Mouse (Mus musculus): Measurements from ENCODE around the gene Galnt18. TPM values are rescaled to one million over a fixed set of nuclear protein-coding genes. Genes with fewer than 3 reads are reported as not detected.

The Galnt18 gene
- polyA plus RNA-seq, 1 experiment from 2014 or later: 112 TPM

GRCm38 (mm10) chr7:111626232-111626631, 153.5 kb downstream of the Galnt18 start:
- no peak overlapping the region for H3K4me2 ChIP-seq (replicated peaks; ENCODE audit: low read depth, low read length)
- H3K4me1 ChIP-seq (ENCODE audit: insufficient read depth, low read depth, low read length): no peaks in the 10 kb centered on the region
- TF ChIP-seq CTCF (IDR thresholded peaks at IDR 0.05) (no peak), EP300 (IDR thresholded peaks at IDR 0.05) (no peak)
- 50% methylated on average over 2 of the region's 2 CpGs for WGBS
- H3K27me3 ChIP-seq (replicated peaks; ENCODE audit: insufficient read depth, low read length): no peaks in the 10 kb centered on the region
- no peak overlapping the region for H3K27ac ChIP-seq (ENCODE audit: low read length)
- ATAC-seq (no peak), DNase-seq (ENCODE audit: low spot score) (no peak)
- no peaks in the 10 kb centered on the region for H3K36me3 ChIP-seq (ENCODE audit: insufficient read depth, low read length)
- H3K9ac ChIP-seq (replicated peaks; ENCODE audit: low read depth): no peak overlapping the region
- H3K4me3 ChIP-seq (ENCODE audit: low read depth, low read length): no peak overlapping the region
- no peaks in the 10 kb centered on the region for H3K9me3 ChIP-seq (ENCODE audit: low read length)

- ATAC-seq (no peak), DNase-seq (ENCODE audit: low spot score) (no peak)
- no peaks in the 10 kb centered on the region for H3K9me3 ChIP-seq (ENCODE audit: low read length)
- no peak overlapping the region for H3K27ac ChIP-seq (ENCODE audit: low read length)
- TF ChIP-seq CTCF (IDR thresholded peaks at IDR 0.05) (no peak), EP300 (IDR thresholded peaks at IDR 0.05) (no peak)
- WGBS: 52% methylated on average over 5 of the region's 5 CpGs
- no peak overlapping the region for H3K9ac ChIP-seq (replicated peaks; ENCODE audit: low read depth)
- H3K4me1 ChIP-seq (ENCODE audit: insufficient read depth, low read depth, low read length): no peaks in the 10 kb centered on the region
- no peaks in the 10 kb centered on the region for H3K36me3 ChIP-seq (ENCODE audit: insufficient read depth, low read length)
- no peaks in the 10 kb centered on the region for H3K27me3 ChIP-seq (replicated peaks; ENCODE audit: insufficient read depth, low read length)
- no peak overlapping the region for H3K4me2 ChIP-seq (replicated peaks; ENCODE audit: low read depth, low read length)
- H3K4me3 ChIP-seq (ENCODE audit: low read depth, low read length): no peak overlapping the region
Measured at GRCm38 (mm10) chr7:111625736-111626135, 154.0 kb downstream of the Galnt18 start.

GRCm38 (mm10) chr7:111616231-111616937, 163.4 kb downstream of the Galnt18 start:
- Histone ChIP-seq H3K4me1 (ENCODE audit: insufficient read depth, low read depth, low read length) (no peaks in the 10 kb centered on the region), H3K9ac (replicated peaks; ENCODE audit: low read depth) (no peak overlapping the region), H3K36me3 (ENCODE audit: insufficient read depth, low read length) (no peaks in the 10 kb centered on the region), H3K9me3 (ENCODE audit: low read length) (no peaks in the 10 kb centered on the region), H3K4me2 (replicated peaks; ENCODE audit: low read depth, low read length) (no peak overlapping the region), H3K4me3 (ENCODE audit: low read depth, low read length) (no peak overlapping the region), H3K27me3 (replicated peaks; ENCODE audit: insufficient read depth, low read length) (no peaks in the 10 kb centered on the region), H3K27ac (ENCODE audit: low read length) (no peak overlapping the region)
- peak; percentile 48 for ATAC-seq
- TF ChIP-seq CTCF (IDR thresholded peaks at IDR 0.05): 0 out of 2 replicates have a peak, but pooled peaks have one; percentile 1
- no peak for TF ChIP-seq EP300 (IDR thresholded peaks at IDR 0.05)
- 58% methylated on average over 16 of the region's 16 CpGs for WGBS
- DNase-seq (ENCODE audit: low spot score): peak; percentile 40

GRCm38 (mm10) chr7:111614471-111614870, 165.3 kb downstream of the Galnt18 start:
- no peak for TF ChIP-seq CTCF (IDR thresholded peaks at IDR 0.05)
- TF ChIP-seq EP300 (IDR thresholded peaks at IDR 0.05): no peak
- DNase-seq (ENCODE audit: low spot score): no peak
- no peaks in the 10 kb centered on the region for H3K9me3 ChIP-seq (ENCODE audit: low read length)
- no peak overlapping the region for H3K4me2 ChIP-seq (replicated peaks; ENCODE audit: low read depth, low read length)
- no peak for ATAC-seq
- H3K4me1 ChIP-seq (ENCODE audit: insufficient read depth, low read depth, low read length): no peaks in the 10 kb centered on the region
- H3K9ac ChIP-seq (replicated peaks; ENCODE audit: low read depth): no peak overlapping the region
- H3K36me3 ChIP-seq (ENCODE audit: insufficient read depth, low read length): no peaks in the 10 kb centered on the region
- no peak overlapping the region for H3K27ac ChIP-seq (ENCODE audit: low read length)
- WGBS: 50% methylated on average over 1 of the region's 1 CpGs
- no peak overlapping the region for H3K4me3 ChIP-seq (ENCODE audit: low read depth, low read length)
- no peaks in the 10 kb centered on the region for H3K27me3 ChIP-seq (replicated peaks; ENCODE audit: insufficient read depth, low read length)

- Histone ChIP-seq H3K27ac (ENCODE audit: low read length) (no peak overlapping the region), H3K4me3 (ENCODE audit: low read depth, low read length) (no peak overlapping the region), H3K36me3 (ENCODE audit: insufficient read depth, low read length) (no peaks in the 10 kb centered on the region), H3K9ac (replicated peaks; ENCODE audit: low read depth) (no peak overlapping the region), H3K4me1 (ENCODE audit: insufficient read depth, low read depth, low read length) (no peaks in the 10 kb centered on the region), H3K9me3 (ENCODE audit: low read length) (no peaks in the 10 kb centered on the region), H3K4me2 (replicated peaks; ENCODE audit: low read depth, low read length) (no peak overlapping the region), H3K27me3 (replicated peaks; ENCODE audit: insufficient read depth, low read length) (no peaks in the 10 kb centered on the region)
- ATAC-seq: no peak
- 83% methylated on average over 2 of the region's 2 CpGs for WGBS
- no peak for TF ChIP-seq EP300 (IDR thresholded peaks at IDR 0.05)
- TF ChIP-seq CTCF (IDR thresholded peaks at IDR 0.05): no peak
- no peak for DNase-seq (ENCODE audit: low spot score)
Measured at GRCm38 (mm10) chr7:111607476-111607875, 172.3 kb downstream of the Galnt18 start.

GRCm38 (mm10) chr7:111606091-111606490, 173.7 kb downstream of the Galnt18 start:
- Histone ChIP-seq H3K4me2 (replicated peaks; ENCODE audit: low read depth, low read length) (no peak overlapping the region), H3K9ac (replicated peaks; ENCODE audit: low read depth) (no peak overlapping the region), H3K4me3 (ENCODE audit: low read depth, low read length) (no peak overlapping the region), H3K9me3 (ENCODE audit: low read length) (no peaks in the 10 kb centered on the region), H3K4me1 (ENCODE audit: insufficient read depth, low read depth, low read length) (no peaks in the 10 kb centered on the region), H3K27ac (ENCODE audit: low read length) (no peak overlapping the region), H3K36me3 (ENCODE audit: insufficient read depth, low read length) (no peaks in the 10 kb centered on the region), H3K27me3 (replicated peaks; ENCODE audit: insufficient read depth, low read length) (no peaks in the 10 kb centered on the region)
- DNase-seq (ENCODE audit: low spot score) (no peak), ATAC-seq (no peak)
- TF ChIP-seq CTCF (IDR thresholded peaks at IDR 0.05): no peak
- TF ChIP-seq EP300 (IDR thresholded peaks at IDR 0.05): no peak
- WGBS: 76% methylated on average over 3 of the region's 3 CpGs
